Mouse (Mus musculus) hindbrain, postnatal 0 days (tissue): ENCODE measurements at regions not wholly inside any gene's neighbourhood (a gene's known extent, or its start where the extent isn't known, plus 50 kb on each side); places are given as distances from the start of the nearest gene placed in this dataset.

Experiments used
- ATAC-seq: fragments of 200-750 bp; cut with Nextera tagmentation; 2 replicates; pipeline ENCODE4 v1.8.0; 2017; ENCODE audit warnings: mild to moderate bottlenecking, moderate TSS enrichment, moderate library complexity
- DNase-seq: peaks from one replicate; pipeline ENCODE4 v3.0.0-alpha.2; 2015; ENCODE audit warnings: low spot score
- H3K27ac ChIP-seq: fragments of 300-500 bp; sonication (generic); 2 replicates; pipeline ENCODE4 v1.5.1; 2014; ENCODE audit warnings: mild to moderate bottlenecking
- H3K27me3 ChIP-seq: fragments of 300-500 bp; sonication (generic); 2 replicates; pipeline ENCODE4 v1.6.1; 2014; ENCODE audit warnings: low read length, mixed read lengths; ENCODE audit not compliant: insufficient read depth
- H3K36me3 ChIP-seq: fragments of 300-500 bp; sonication (generic); 2 replicates; pipeline ENCODE4 v1.6.1; 2014; ENCODE audit warnings: low read length, mixed read lengths; ENCODE audit not compliant: insufficient read depth
- H3K4me1 ChIP-seq: fragments of 300-500 bp; sonication (generic); 2 replicates; pipeline ENCODE4 v1.6.1; 2014; ENCODE audit warnings: antibody characterized with exemption, low read length, mixed read lengths; ENCODE audit not compliant: insufficient read depth
- H3K4me2 ChIP-seq: fragments of 300-500 bp; sonication (generic); 2 replicates; pipeline ENCODE4 v1.6.1; 2014; ENCODE audit warnings: low read depth, mild to moderate bottlenecking, low read length, moderate library complexity, mixed read lengths
- H3K4me3 ChIP-seq: fragments of 300-500 bp; sonication (generic); 2 replicates; pipeline ENCODE4 v1.5.1; 2014; ENCODE audit warnings: low read length
- H3K9ac ChIP-seq: fragments of 300-500 bp; sonication (generic); replicated peaks from 2 replicates; pipeline ENCODE4 v1.6.1; 2014; ENCODE audit warnings: mild to moderate bottlenecking, low read length, moderate library complexity, mixed read lengths
- H3K9me3 ChIP-seq: fragments of 300-500 bp; sonication (generic); 2 replicates; pipeline ENCODE4 v1.6.1; 2016; ENCODE audit warnings: low read length, mixed read lengths
- CTCF ChIP-seq: IDR thresholded peaks from 2 replicates; pipeline ENCODE4 v1.5.1; 2016; ENCODE audit warnings: antibody characterized with exemption, control low read depth, low read depth
- WGBS: fragments of 180-500 bp; shearing (Covaris S2); extraction: QIAGEN DNeasy Blood & Tissue Kit; methylation state at CpG from one replicate; pipeline ENCODE4 v1.1.7; 2014; 5-methylcytosine and 5-hydroxymethylcytosine counted together

- TF ChIP-seq CTCF = no peak
- no peak overlapping the region for H3K4me2 ChIP-seq
- H3K4me3 ChIP-seq = no peak overlapping the region
- H3K9me3 ChIP-seq = no peaks in the 10 kb centered on the region
- no peak overlapping the region for H3K9ac ChIP-seq
- ATAC-seq = no peak
- no peak overlapping the region for H3K27ac ChIP-seq
- no peak for DNase-seq
- no peaks in the 10 kb centered on the region for H3K36me3 ChIP-seq
- H3K4me1 ChIP-seq = 0 out of 2 replicates have a peak, but pooled peaks cover 5% of the 10 kb centered on the region
- 81% methylated on average over 9 of the region's 9 CpGs for WGBS
- H3K27me3 ChIP-seq = peaks cover 8% of the 10 kb centered on the region; the same call in 1 of the 2 replicates
Measured at GRCm38 (mm10) chr16:30013943-30014342, 50.2 kb upstream of the Hes1 start.
